In the genomic region with DNA sequence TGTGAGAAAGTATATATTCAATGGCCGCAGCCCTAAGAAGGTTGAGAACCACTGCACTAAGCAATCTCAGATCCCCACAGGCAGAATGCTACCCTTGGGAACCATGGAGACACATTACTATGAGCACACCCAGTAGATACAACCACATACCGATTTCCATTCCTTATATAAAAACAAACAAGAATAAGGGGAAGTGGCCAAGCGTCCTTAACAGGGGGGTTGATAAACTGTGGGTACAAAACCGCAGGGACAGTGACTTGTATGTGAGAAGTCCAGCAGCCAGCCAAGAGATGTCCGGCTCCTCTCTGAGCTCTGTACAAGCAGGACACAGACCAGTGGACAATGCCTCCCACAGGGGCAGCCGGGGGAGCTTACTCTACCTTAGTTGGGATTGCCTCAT, we compare ENCODE assay signal across 24 mouse cellular contexts.
DNase-seq lines count a peak whose midpoint lies in the region; ATAC-seq and TF ChIP-seq lines count a peak whose summit lies in the region.
"Had no signal": no experiment of that assay in that cellular context is flagged by ENCODE, and none has a peak within 500 bp of the region (broad histone marks: within the 10 kb centered on the region; RNA-seq: fewer than 3 reads in every experiment).

No protein-coding gene starts in this region.

- WGBS in intestine, embryonic 16.5 days, result 83% methylated on average over 6 of the region's 6 CpGs
- WGBS in midbrain, postnatal 0 days, result 88% methylated on average over 6 of the region's 6 CpGs

- peaks cover 17% of the 10 kb centered on the region for H3K79me2 ChIP-seq in C2C12 (ENCODE audit: control insufficient read depth, insufficient read depth)

- H3K9ac ChIP-seq in intestine, embryonic 16.5 days (ENCODE audit: low read depth, low read length), result no peak overlapping the region
- H3K9ac ChIP-seq in midbrain, postnatal 0 days (replicated peaks; ENCODE audit: low read length, poor library complexity, severe bottlenecking), result no peak overlapping the region
- H3K9ac ChIP-seq: forebrain, embryonic 15.5 days; limb, embryonic 15.5 days; midbrain, embryonic 15.5 days; stomach, embryonic 15.5 days had no signal

- H3K27me3 ChIP-seq in C2C12 (ENCODE audit: control insufficient read depth, insufficient read depth, insufficient read length), result no peaks in the 10 kb centered on the region
- no peaks in the 10 kb centered on the region for H3K27me3 ChIP-seq in intestine, embryonic 16.5 days (replicated peaks; ENCODE audit: control insufficient read depth, insufficient read depth, low read length)
- no peaks in the 10 kb centered on the region for H3K27me3 ChIP-seq in midbrain, postnatal 0 days (ENCODE audit: insufficient read depth, low read length)
- H3K27me3 ChIP-seq: CH12.LX; forebrain, embryonic 15.5 days; limb, embryonic 15.5 days; midbrain, embryonic 15.5 days; stomach, embryonic 15.5 days had no signal

- H3K27ac ChIP-seq in intestine, embryonic 16.5 days (ENCODE audit: low read length), result no peak overlapping the region
- no peak overlapping the region for H3K27ac ChIP-seq in midbrain, postnatal 0 days (ENCODE audit: low read depth, low read length)
- H3K27ac ChIP-seq: forebrain, embryonic 15.5 days; kidney, postnatal 0 days; left cerebral cortex, adult 2 months; limb, embryonic 15.5 days; midbrain, embryonic 15.5 days; stomach, embryonic 15.5 days had no signal

- H3K4me2 ChIP-seq in intestine, embryonic 16.5 days (ENCODE audit: low read depth, low read length), result no peak overlapping the region
- no peak overlapping the region for H3K4me2 ChIP-seq in midbrain, postnatal 0 days (ENCODE audit: low read depth, low read length, poor library complexity, severe bottlenecking)
- H3K4me2 ChIP-seq: forebrain, embryonic 15.5 days; heart, embryonic 11.5 days; limb, embryonic 15.5 days; midbrain, embryonic 15.5 days; stomach, embryonic 15.5 days had no signal

- peak; percentile 21 for DNase-seq in 3T3-L1 (ENCODE audit: low read depth, low spot score)
- DNase-seq in left cerebral cortex, adult 8-10 months (ENCODE audit: low spot score in 2 of 2), result no peak
- DNase-seq in retina, embryonic 14.5 days (ENCODE audit: low spot score), result no peak
- no peak for DNase-seq in midbrain, postnatal 0 days (ENCODE audit: low spot score)
- DNase-seq: cerebellum, adult 11-12 months; cerebellum, postnatal 25 days; kidney, adult 2 months; left cerebral cortex, postnatal 4 days; retina, postnatal 1 day; right cerebral cortex, postnatal 25 days; thymus, postnatal 25 days had no signal

- peak; percentile 90 for ATAC-seq in granulocyte monocyte progenitor cell, adult 5-6 weeks (replicated peaks; ENCODE audit: poor library complexity, severe bottlenecking)
- ATAC-seq in monocyte, adult 5-6 weeks (replicated peaks; ENCODE audit: insufficient number of reproducible peaks, low FRiP score, low TSS enrichment, poor library complexity, severe bottlenecking), result peak; percentile 62
- no peak for ATAC-seq in intestine, embryonic 16.5 days
- no peak for ATAC-seq in midbrain, postnatal 0 days (ENCODE audit: low FRiP score)
- ATAC-seq: forebrain, embryonic 15.5 days; midbrain, embryonic 15.5 days had no signal

- no peak for TF ChIP-seq CTCF in C2C12 (IDR thresholded peaks at IDR 0.05; ENCODE audit: control insufficient read depth, insufficient read depth, insufficient read length)
- no peak for TF ChIP-seq CTCF in midbrain, postnatal 0 days (IDR thresholded peaks at IDR 0.05)

- H3K9me3 ChIP-seq in intestine, embryonic 16.5 days (ENCODE audit: control insufficient read depth, low read length), result no peaks in the 10 kb centered on the region
- H3K9me3 ChIP-seq in midbrain, postnatal 0 days (ENCODE audit: low read length), result no peaks in the 10 kb centered on the region
- H3K9me3 ChIP-seq: forebrain, embryonic 15.5 days; G1E; limb, embryonic 15.5 days; midbrain, embryonic 15.5 days; stomach, embryonic 15.5 days had no signal

- H3K4me1 ChIP-seq in intestine, embryonic 16.5 days (ENCODE audit: control insufficient read depth, insufficient read depth, low read length), result peaks cover 16% of the 10 kb centered on the region; the same call in 1 of the 2 replicates
- no peaks in the 10 kb centered on the region for H3K4me1 ChIP-seq in midbrain, postnatal 0 days (ENCODE audit: insufficient read depth, low read length)
- H3K4me1 ChIP-seq: forebrain, embryonic 15.5 days had no signal

- H3K36me3 ChIP-seq in C2C12 (ENCODE audit: control insufficient read depth, insufficient read depth), result peaks cover 37% of the 10 kb centered on the region
- H3K36me3 ChIP-seq in intestine, embryonic 16.5 days (ENCODE audit: control insufficient read depth, insufficient read depth, low read length), result peaks cover 4% of the 10 kb centered on the region; the same call in 1 of the 2 replicates
- no peaks in the 10 kb centered on the region for H3K36me3 ChIP-seq in midbrain, postnatal 0 days (ENCODE audit: insufficient read depth, low read length)
- H3K36me3 ChIP-seq: forebrain, embryonic 15.5 days; limb, embryonic 15.5 days; midbrain, embryonic 15.5 days had no signal

- H3K79me3 ChIP-seq in C2C12 (ENCODE audit: low read depth), result peaks cover 4% of the 10 kb centered on the region

- no peak overlapping the region for H3K4me3 ChIP-seq in C2C12 (ENCODE audit: insufficient read depth, poor library complexity, severe bottlenecking)
- no peak overlapping the region for H3K4me3 ChIP-seq in intestine, embryonic 16.5 days (ENCODE audit: low read length)
- no peak overlapping the region for H3K4me3 ChIP-seq in midbrain, postnatal 0 days (ENCODE audit: low read depth, low read length)
- H3K4me3 ChIP-seq: forebrain, embryonic 15.5 days; left cerebral cortex, adult 2 months; limb, embryonic 15.5 days; midbrain, embryonic 15.5 days; stomach, embryonic 15.5 days had no signal

- H3ac ChIP-seq in C2C12 (ENCODE audit: control insufficient read depth, insufficient read length, low read depth), result no peak overlapping the region

TF ChIP-seq in C2C12, 6 proteins besides CTCF, POLR2A, EP300 and RAD21:
- peak; percentile 39 for TF ChIP-seq CEBPB (IDR thresholded peaks at IDR 0.05; ENCODE audit: low read depth)
- no peak for TF ChIP-seq MYOD1 (IDR thresholded peaks at IDR 0.05; ENCODE audit: control insufficient read depth, insufficient read length, low read depth)
- TF ChIP-seq MAX (IDR thresholded peaks at IDR 0.05), result no peak

Comparison
In these comparisons a context has a peak if more than half of its experiments do, and no peak if none do; other contexts are left out.
1. ATAC-seq: peak in granulocyte monocyte progenitor cell, adult 5-6 weeks (single experiment) and monocyte, adult 5-6 weeks (single experiment); none in intestine, embryonic 16.5 days (single experiment) and midbrain, postnatal 0 days (single experiment).